Mouse (Mus musculus) urinary bladder, postnatal 10 days (tissue): Measurements from ENCODE around the gene Rab2b.
A peak's percentile ranks its signal among the peaks of the same experiment; 100 is the strongest.
"Not testable (repeated sequence)": the region's sequence is repeated elsewhere in the genome, so short reads cannot be mapped to it uniquely, and the experiment has no call there.

Source experiments
- DNase-seq: peaks from one replicate; pipeline ENCODE4 v3.0.0; 2022; ENCODE audit warnings: low spot score

Rab2b gene

GRCm38 (mm10) chr14:52278932-52279746, at the start of gene Rab2b, which contains the start of gene Tox4:
TSS of gene Rab2b (minus strand) at chr14:52279545.
TSS of gene Tox4 (plus strand) at chr14:52279146.
- peak; percentile 90 for DNase-seq

GRCm38 (mm10) chr14:52327910-52328812, 48.8 kb upstream of the Rab2b start, which contains the start of gene Sall2:
TSS of gene Sall2 (minus strand) at chr14:52328762.
- DNase-seq: no peak

- no peak for DNase-seq
Measured at GRCm38 (mm10) chr14:52327375-52327901, 48.1 kb upstream of the Rab2b start.

- DNase-seq: no peak
Measured at GRCm38 (mm10) chr14:52325890-52326289, 46.5 kb upstream of the Rab2b start.

GRCm38 (mm10) chr14:52319361-52319760, 40.0 kb upstream of the Rab2b start:
- no peak for DNase-seq

- DNase-seq: no peak
Measured at GRCm38 (mm10) chr14:52316441-52317225, 37.3 kb upstream of the Rab2b start.

GRCm38 (mm10) chr14:52315792-52316440, 36.6 kb upstream of the Rab2b start:
- DNase-seq: no peak

GRCm38 (mm10) chr14:52315283-52315780, 36.0 kb upstream of the Rab2b start:
- no peak for DNase-seq

- no peak for DNase-seq
Measured at GRCm38 (mm10) chr14:52314808-52315150, 35.4 kb upstream of the Rab2b start.

- DNase-seq: no peak
Measured at GRCm38 (mm10) chr14:52313931-52314807, 34.8 kb upstream of the Rab2b start.

GRCm38 (mm10) chr14:52310906-52311305, 31.6 kb upstream of the Rab2b start:
- no peak for DNase-seq

GRCm38 (mm10) chr14:52310343-52310742, 31.0 kb upstream of the Rab2b start:
- not testable (repeated sequence) for DNase-seq

GRCm38 (mm10) chr14:52306100-52306499, 26.8 kb upstream of the Rab2b start:
- no peak for DNase-seq

GRCm38 (mm10) chr14:52304644-52305271, 25.4 kb upstream of the Rab2b start, which contains the start of gene Mettl3:
TSS of gene Mettl3 (minus strand) at chr14:52305128.
- DNase-seq: peak; percentile 65

GRCm38 (mm10) chr14:52303517-52303916, 24.2 kb upstream of the Rab2b start:
- DNase-seq: not testable (repeated sequence)

GRCm38 (mm10) chr14:52295558-52296264, 16.4 kb upstream of the Rab2b start:
- no peak for DNase-seq

- no peak for DNase-seq
Measured at GRCm38 (mm10) chr14:52284191-52284590, 4.8 kb upstream of the Rab2b start.

- DNase-seq: no peak
Measured at GRCm38 (mm10) chr14:52283629-52284028, 4.3 kb upstream of the Rab2b start.

- DNase-seq: no peak
Measured at GRCm38 (mm10) chr14:52279747-52280120, 389 bp upstream of the Rab2b start.
